Mouse (Mus musculus) liver, embryonic 14.5 days (tissue): ENCODE measurements at regions not wholly inside any gene's neighbourhood (a gene's known extent, or its start where the extent isn't known, plus 50 kb on each side); places are given as distances from the start of the nearest gene placed in this dataset.

Experiments used
- CTCF ChIP-seq: IDR thresholded peaks from 2 replicates; pipeline ENCODE4 v1.5.1; 2016; ENCODE audit warnings: antibody characterized with exemption, low read depth, control low read depth
- EP300 ChIP-seq: IDR thresholded peaks from 2 replicates; pipeline ENCODE4 v1.6.1; 2016; ENCODE audit warnings: antibody characterized with exemption, low read depth

GRCm38 (mm10) chr8:71778916-71779315, 53.4 kb upstream of the Fcho1 start:
- TF ChIP-seq CTCF (no peak), EP300 (no peak)
